Mouse (Mus musculus): ENCODE measurements around the gene Nhlh2. TPM values are rescaled to one million over a fixed set of nuclear protein-coding genes. Genes with fewer than 3 reads are reported as not detected.

Nhlh2 gene
- polyA plus RNA-seq (2021; fragmentation: Nextera tagmentation), result 0.51 and 0.53 TPM in 2 replicates
- long read RNA-seq, experiment 1, partial matches to known transcripts, result 0 of 2 reads
- long read RNA-seq, experiment 1, other reads (novel, unspliced or antisense), result 0 of 2 reads
- long read RNA-seq, experiment 2, partial matches to known transcripts, result 0 of 11 reads
- long read RNA-seq, experiment 2, other reads (novel, unspliced or antisense), result 6 of 11 reads

DNA sequence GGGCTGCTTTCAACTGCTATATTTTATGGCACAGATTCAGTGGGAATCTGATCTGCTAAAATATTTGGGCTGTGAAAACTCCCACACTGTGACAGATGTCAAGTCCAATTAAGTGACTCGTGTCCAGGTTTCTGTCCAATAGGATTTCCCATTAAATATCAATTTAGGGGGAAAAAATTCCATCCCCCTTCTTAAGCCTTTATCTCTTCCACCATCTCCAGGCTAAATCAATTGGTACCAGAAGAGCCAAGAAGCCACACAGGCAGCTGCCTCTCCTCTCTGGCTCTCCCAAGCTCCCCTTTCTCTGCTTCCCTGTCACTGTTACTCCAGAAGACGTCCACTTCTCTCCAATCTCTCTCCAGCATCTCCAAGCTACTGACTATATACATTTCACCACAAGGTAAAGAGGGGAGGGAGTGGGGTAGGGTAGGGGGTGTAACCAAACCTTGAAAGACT lies at the start of gene Nhlh2:
Gene Nhlh2 (plus strand): TSS at position 151 of the 456 bp plus-strand sequence.

Other genes with a start within 250 kb of the Nhlh2 start
- not detected in 2 replicates for gene Mab21l3, start 161.1 kb upstream of the Nhlh2 start, polyA plus RNA-seq (2021; fragmentation: Nextera tagmentation)
- gene Slc22a15, start 85.6 kb upstream of the Nhlh2 start, polyA plus RNA-seq (2021; fragmentation: Nextera tagmentation), result 1.2 and 1.6 TPM in 2 replicates
- gene Casq2, start 76.3 kb downstream of the Nhlh2 start, polyA plus RNA-seq (2021; fragmentation: Nextera tagmentation), result 0.65 and 0.83 TPM in 2 replicates
- 4.0 and 5.0 TPM in 2 replicates for gene Vangl1, start 194.6 kb downstream of the Nhlh2 start, polyA plus RNA-seq (2021; fragmentation: Nextera tagmentation)